Mouse (Mus musculus) kidney, postnatal 0 days (tissue): ENCODE results near the gene Erc2. TPM values are rescaled to one million over a fixed set of nuclear protein-coding genes. Genes with fewer than 3 reads are reported as not detected.

ENCODE experiments used
- ATAC-seq: fragments of 200-750 bp; cut with Nextera tagmentation; replicated peaks from 2 replicates; pipeline ENCODE4 v1.8.0; 2017; ENCODE audit warnings: low read depth, moderate number of reproducible peaks, moderate TSS enrichment, moderate library complexity; ENCODE audit not compliant: low FRiP score
- DNase-seq: peaks from one replicate; pipeline ENCODE4 v3.0.0-alpha.2; 2016; ENCODE audit warnings: low spot score
- H3K27ac ChIP-seq: fragments of 300-500 bp; sonication (generic); 2 replicates; pipeline ENCODE4 v1.5.1; 2014; ENCODE audit warnings: mild to moderate bottlenecking
- H3K27me3 ChIP-seq: fragments of 300-500 bp; sonication (generic); 2 replicates; pipeline ENCODE4 v1.6.1; 2014; ENCODE audit warnings: low read length, mixed read lengths; ENCODE audit not compliant: insufficient read depth
- H3K36me3 ChIP-seq: fragments of 300-500 bp; sonication (generic); 2 replicates; pipeline ENCODE4 v1.6.1; 2014; ENCODE audit warnings: low read length, mixed read lengths; ENCODE audit not compliant: insufficient read depth
- H3K4me1 ChIP-seq: fragments of 300-500 bp; sonication (generic); replicated peaks from 2 replicates; pipeline ENCODE4 v1.6.1; 2014; ENCODE audit warnings: antibody characterized with exemption, low read length, mixed read lengths; ENCODE audit not compliant: insufficient read depth
- H3K4me2 ChIP-seq: fragments of 300-500 bp; sonication (generic); 2 replicates; pipeline ENCODE4 v1.6.1; 2014; ENCODE audit warnings: mild to moderate bottlenecking, low read length, moderate library complexity, mixed read lengths
- H3K4me3 ChIP-seq: fragments of 300-500 bp; sonication (generic); replicated peaks from 2 replicates; pipeline ENCODE4 v1.5.1; 2014; ENCODE audit warnings: low read depth, low read length
- H3K9ac ChIP-seq: fragments of 300-500 bp; sonication (generic); 2 replicates; pipeline ENCODE4 v1.6.1; 2014; ENCODE audit warnings: low read depth, low read length
- H3K9me3 ChIP-seq: fragments of 300-500 bp; sonication (generic); replicated peaks from 2 replicates; pipeline ENCODE4 v1.6.1; 2016; ENCODE audit warnings: low read length, inconsistent platforms, mixed read lengths
- CTCF ChIP-seq: IDR thresholded peaks from 2 replicates; pipeline ENCODE4 v1.5.1; 2016; ENCODE audit warnings: antibody characterized with exemption, low read depth, mild to moderate bottlenecking, moderate library complexity
- WGBS: fragments of 180-500 bp; shearing (Covaris S2); extraction: QIAGEN DNeasy Blood & Tissue Kit; methylation state at CpG from one replicate; pipeline ENCODE4 v1.1.7; 2014; 5-methylcytosine and 5-hydroxymethylcytosine counted together
- polyA plus RNA-seq: library from polyadenylated mRNA; unstranded; fragments of >200 nt; fragmentation: Nextera tagmentation; extraction: Ambion mirVana; gene quantifications from 2 replicates; pipeline ENCODE4 v1.2.1, GENCODE M21; 2015

Gene Erc2
- polyA plus RNA-seq, 1 experiment from 2014 or later, result 6.8 TPM

- no peak overlapping the region for H3K4me2 ChIP-seq
- DNase-seq, result no peak
- no peak overlapping the region for H3K27ac ChIP-seq
- no peak for ATAC-seq
- peaks cover 22% of the 10 kb centered on the region; the same call in 1 of the 2 replicates for H3K27me3 ChIP-seq
- 0 out of 2 replicates have a peak, but pooled peaks cover 2% of the 10 kb centered on the region for H3K36me3 ChIP-seq
- TF ChIP-seq CTCF, result no peak
- no peak overlapping the region for H3K4me3 ChIP-seq
- no peak overlapping the region for H3K9ac ChIP-seq
- WGBS, result 92% methylated on average over 5 of the region's 5 CpGs
- H3K9me3 ChIP-seq, result no peaks in the 10 kb centered on the region
- H3K4me1 ChIP-seq, result peaks cover 9% of the 10 kb centered on the region; the same call in 1 of the 2 replicates
These were observed 890.8 kb downstream of the Erc2 start for GRCm38 (mm10) chr14:28512805-28513590.

GRCm38 (mm10) chr14:28514171-28514570 is 891.9 kb downstream of the Erc2 start:
- TF ChIP-seq CTCF, result no peak
- peaks cover 14% of the 10 kb centered on the region; the same call in 1 of the 2 replicates for H3K27me3 ChIP-seq
- H3K4me2 ChIP-seq, result no peak overlapping the region
- no peak overlapping the region for H3K27ac ChIP-seq
- 0 out of 2 replicates have a peak, but pooled peaks cover 2% of the 10 kb centered on the region for H3K36me3 ChIP-seq
- DNase-seq, result no peak
- peaks cover 9% of the 10 kb centered on the region; the same call in 1 of the 2 replicates for H3K4me1 ChIP-seq
- H3K9me3 ChIP-seq, result no peaks in the 10 kb centered on the region
- no peak overlapping the region for H3K9ac ChIP-seq
- no peak for ATAC-seq
- 43% methylated on average over 2 of the region's 2 CpGs for WGBS
- H3K4me3 ChIP-seq, result no peak overlapping the region

GRCm38 (mm10) chr14:28515331-28515730 is 893.1 kb downstream of the Erc2 start:
- Histone ChIP-seq H3K27ac (no peak overlapping the region), H3K4me1 (peaks cover 5% of the 10 kb centered on the region; the same call in 1 of the 2 replicates), H3K27me3 (peaks cover 7% of the 10 kb centered on the region; the same call in 1 of the 2 replicates), H3K36me3 (0 out of 2 replicates have a peak, but pooled peaks cover 8% of the 10 kb centered on the region), H3K9ac (no peak overlapping the region), H3K4me3 (no peak overlapping the region), H3K9me3 (no peaks in the 10 kb centered on the region), H3K4me2 (no peak overlapping the region)
- DNase-seq (no peak), ATAC-seq (no peak)
- 68% methylated on average over 6 of the region's 6 CpGs for WGBS
- no peak for TF ChIP-seq CTCF

GRCm38 (mm10) chr14:28517631-28518560 is 895.7 kb downstream of the Erc2 start:
- ATAC-seq (no peak), DNase-seq (no peak)
- no peak overlapping the region for H3K4me2 ChIP-seq
- H3K4me1 ChIP-seq, result no peaks in the 10 kb centered on the region
- no peak overlapping the region for H3K9ac ChIP-seq
- 89% methylated on average over 39 of the region's 39 CpGs for WGBS
- H3K36me3 ChIP-seq, result 0 out of 2 replicates have a peak, but pooled peaks cover 15% of the 10 kb centered on the region
- H3K9me3 ChIP-seq, result no peaks in the 10 kb centered on the region
- TF ChIP-seq CTCF, result no peak
- H3K27ac ChIP-seq, result no peak overlapping the region
- H3K4me3 ChIP-seq, result no peak overlapping the region
- 0 out of 2 replicates have a peak, but pooled peaks cover 4% of the 10 kb centered on the region for H3K27me3 ChIP-seq

DNA sequence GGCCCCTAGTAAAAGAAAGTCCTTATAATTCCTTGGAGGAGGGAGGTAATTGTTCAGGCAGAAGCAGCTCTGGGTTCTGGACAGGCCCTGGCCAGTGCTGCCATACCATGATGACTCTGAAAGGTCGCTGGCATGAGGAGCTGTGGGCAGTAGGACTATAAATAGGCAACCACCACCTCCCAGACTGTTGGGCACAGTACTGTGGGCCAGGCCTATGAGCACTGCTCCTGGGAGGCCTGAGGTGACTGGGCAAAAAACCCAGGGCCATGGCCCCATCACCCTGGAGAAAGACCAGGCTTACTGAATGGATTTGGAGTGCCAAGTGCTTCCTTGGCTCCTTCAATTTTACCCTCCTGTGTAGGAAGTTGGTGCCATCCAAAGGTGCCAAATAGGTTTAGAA is 898.9 kb downstream of the Erc2 start:
- 96% methylated on average over 1 of the region's 1 CpGs for WGBS
- Histone ChIP-seq H3K36me3 (0 out of 2 replicates have a peak, but pooled peaks cover 13% of the 10 kb centered on the region), H3K27me3 (no peaks in the 10 kb centered on the region), H3K4me3 (no peak overlapping the region), H3K27ac (no peak overlapping the region), H3K9me3 (no peaks in the 10 kb centered on the region), H3K4me2 (no peak overlapping the region), H3K4me1 (no peaks in the 10 kb centered on the region), H3K9ac (no peak overlapping the region)
- ATAC-seq, result no peak
- DNase-seq, result no peak
- no peak for TF ChIP-seq CTCF

DNA sequence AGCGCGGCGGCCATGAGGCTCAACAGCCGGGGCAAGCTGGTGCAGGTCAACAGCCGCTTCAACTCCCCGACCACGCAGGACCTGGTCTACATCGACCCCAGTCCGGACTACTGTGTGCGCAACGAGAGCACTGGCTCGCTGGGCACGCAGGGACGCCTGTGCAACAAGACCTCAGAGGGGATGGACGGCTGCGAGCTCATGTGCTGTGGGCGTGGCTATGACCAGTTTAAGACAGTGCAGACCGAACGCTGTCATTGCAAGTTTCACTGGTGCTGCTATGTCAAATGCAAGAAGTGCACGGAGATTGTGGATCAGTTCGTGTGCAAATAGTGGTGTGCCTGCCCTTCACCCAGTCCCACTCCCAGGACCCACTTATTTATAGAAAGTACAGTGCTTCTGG is 900.4 kb downstream of the Erc2 start:
- no peak for ATAC-seq
- Histone ChIP-seq H3K36me3 (0 out of 2 replicates have a peak, but pooled peaks cover 13% of the 10 kb centered on the region), H3K4me2 (no peak overlapping the region), H3K4me1 (no peaks in the 10 kb centered on the region), H3K9ac (no peak overlapping the region), H3K27ac (no peak overlapping the region), H3K4me3 (no peak overlapping the region), H3K9me3 (no peaks in the 10 kb centered on the region), H3K27me3 (no peaks in the 10 kb centered on the region)
- TF ChIP-seq CTCF, result no peak
- WGBS, result 87% methylated on average over 21 of the region's 21 CpGs
- DNase-seq, result no peak
